Mouse (Mus musculus) liver, embryonic 16.5 days (tissue): ENCODE measurements around the gene Sephs1. TPM values are rescaled to one million over a fixed set of nuclear protein-coding genes. Genes with fewer than 3 reads are reported as not detected.
"Not testable (repeated sequence)": the region's sequence is repeated elsewhere in the genome, so short reads cannot be mapped to it uniquely, and the experiment has no call there.

Experiments
- ATAC-seq: fragments of 200-750 bp; cut with Nextera tagmentation; 2 replicates; pipeline ENCODE4 v1.8.0; 2017; ENCODE audit warnings: low read depth, mild to moderate bottlenecking, moderate number of reproducible peaks, moderate library complexity
- H3K27ac ChIP-seq: fragments of 300-500 bp; sonication (generic); 2 replicates; pipeline ENCODE4 v1.5.1; 2014; ENCODE audit warnings: mild to moderate bottlenecking, low read length
- H3K27me3 ChIP-seq: fragments of 300-500 bp; sonication (generic); 2 replicates; pipeline ENCODE4 v1.6.1; 2014; ENCODE audit warnings: low read depth, low read length, mixed read lengths; ENCODE audit not compliant: control insufficient read depth, insufficient read depth
- H3K36me3 ChIP-seq: fragments of 300-500 bp; sonication (generic); 2 replicates; pipeline ENCODE4 v1.6.1; 2014; ENCODE audit warnings: mild to moderate bottlenecking; ENCODE audit not compliant: control insufficient read depth, insufficient read depth
- H3K4me1 ChIP-seq: fragments of 300-500 bp; sonication (generic); 2 replicates; pipeline ENCODE4 v1.6.1; 2014; ENCODE audit warnings: low read depth, low read length, mixed read lengths; ENCODE audit not compliant: control insufficient read depth
- H3K4me2 ChIP-seq: fragments of 300-500 bp; sonication (generic); 2 replicates; pipeline ENCODE4 v1.6.1; 2014; ENCODE audit warnings: low read depth, low read length, mixed read lengths
- H3K4me3 ChIP-seq: fragments of 300-500 bp; sonication (generic); 2 replicates; pipeline ENCODE4 v1.5.1; 2014; ENCODE audit warnings: low read depth, mild to moderate bottlenecking, low read length
- H3K9ac ChIP-seq: fragments of 300-500 bp; sonication (generic); 2 replicates; pipeline ENCODE4 v1.6.1; 2014; ENCODE audit warnings: low read depth, low read length
- H3K9me3 ChIP-seq: fragments of 300-500 bp; sonication (generic); replicated peaks from 2 replicates; pipeline ENCODE4 v1.6.1; 2016; ENCODE audit warnings: low read length; ENCODE audit not compliant: control insufficient read depth
- WGBS: fragments of 180-500 bp; shearing (Covaris S2); extraction: QIAGEN DNeasy Blood & Tissue Kit; methylation state at CpG from one replicate; pipeline ENCODE4 v1.1.7; 2014; ENCODE audit not compliant: insufficient replicate concordance; 5-methylcytosine and 5-hydroxymethylcytosine counted together
- polyA plus RNA-seq: library from polyadenylated mRNA; unstranded; fragments of >200 nt; fragmentation: Nextera tagmentation; extraction: Ambion mirVana; gene quantifications from 2 replicates; pipeline ENCODE4 v1.2.1, GENCODE M21; 2015

Gene Sephs1
- polyA plus RNA-seq, 1 experiment from 2014 or later: 22.7 TPM

DNA sequence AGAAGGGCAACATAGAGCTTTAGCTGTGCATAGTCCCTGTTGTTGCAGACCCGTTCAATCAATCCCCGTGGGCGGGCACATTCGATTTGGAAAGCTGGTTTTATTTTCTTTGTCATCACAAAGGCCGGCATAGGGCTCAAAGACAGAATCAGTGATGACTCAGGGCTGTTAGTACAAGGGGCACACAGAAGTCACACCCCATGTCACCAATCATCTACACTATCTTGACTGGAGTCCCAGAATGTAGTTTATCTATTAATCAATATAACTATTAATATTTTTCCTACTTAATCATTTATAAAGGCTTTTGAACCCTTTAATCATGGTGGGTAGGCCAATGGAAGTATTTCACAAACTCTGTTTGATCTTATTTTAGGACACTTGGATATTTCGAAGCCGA lies 56.6 kb downstream of the Sephs1 start:
- Histone ChIP-seq H3K4me3 (no peak overlapping the region), H3K36me3 (peaks cover 17% of the 10 kb centered on the region; the same call in 1 of the 2 replicates), H3K4me1 (no peaks in the 10 kb centered on the region), H3K4me2 (no peak overlapping the region), H3K27me3 (no peaks in the 10 kb centered on the region), H3K9ac (no peak overlapping the region), H3K27ac (no peak overlapping the region), H3K9me3 (no peaks in the 10 kb centered on the region)
- 77% methylated on average over 7 of the region's 7 CpGs for WGBS
- ATAC-seq: no peak

DNA sequence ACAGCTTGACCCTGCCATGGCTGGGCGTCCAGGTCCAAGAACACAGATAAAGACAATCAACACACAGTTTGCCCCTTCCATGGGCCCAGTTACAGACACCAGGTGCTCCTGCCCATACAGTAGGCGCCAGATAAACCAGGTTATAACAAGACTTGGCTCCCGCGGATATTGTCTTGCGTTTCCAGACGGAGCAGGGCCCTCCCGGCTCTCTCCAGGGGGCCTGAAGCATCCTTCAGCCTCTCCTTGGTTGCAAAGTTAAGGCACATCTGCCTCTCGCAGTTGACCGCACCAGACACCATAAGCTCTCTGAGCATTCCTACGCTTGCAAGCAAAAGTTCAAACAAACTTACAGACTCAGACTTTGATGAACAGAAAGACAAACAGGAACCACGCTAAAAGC lies 59.5 kb downstream of the Sephs1 start:
- no peak for ATAC-seq
- H3K27me3 ChIP-seq: no peaks in the 10 kb centered on the region
- H3K4me2 ChIP-seq: no peak overlapping the region
- 79% methylated on average over 11 of the region's 11 CpGs for WGBS
- H3K4me1 ChIP-seq: no peaks in the 10 kb centered on the region
- H3K9ac ChIP-seq: no peak overlapping the region
- peaks cover 12% of the 10 kb centered on the region; the same call in 1 of the 2 replicates for H3K36me3 ChIP-seq
- no peak overlapping the region for H3K27ac ChIP-seq
- H3K4me3 ChIP-seq: no peak overlapping the region
- H3K9me3 ChIP-seq: peaks cover 4% of the 10 kb centered on the region; the same call in 1 of the 2 replicates

DNA sequence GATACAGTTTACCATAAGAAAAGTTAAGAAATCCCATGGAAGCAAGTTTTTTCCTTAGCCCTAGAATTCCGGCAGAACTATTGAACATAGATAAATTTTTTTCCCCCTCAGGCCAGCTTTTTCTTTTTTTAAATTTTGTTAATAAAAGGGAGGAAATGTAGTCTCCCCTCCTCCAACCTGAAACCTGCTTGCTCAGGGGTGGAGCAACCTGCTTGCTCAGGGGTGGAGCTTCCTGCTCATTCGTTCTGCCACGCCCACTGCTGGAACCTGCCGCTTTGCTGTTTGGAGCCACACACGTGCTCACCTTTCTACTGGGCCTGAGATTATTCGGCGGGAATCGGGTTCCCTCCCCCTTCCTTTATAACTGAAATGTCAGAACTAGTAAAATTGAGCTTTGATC lies 68.3 kb downstream of the Sephs1 start:
- H3K36me3 ChIP-seq, H3K4me1 ChIP-seq, H3K4me2 ChIP-seq, H3K4me3 ChIP-seq, ATAC-seq, H3K27me3 ChIP-seq, H3K9ac ChIP-seq, H3K9me3 ChIP-seq, H3K27ac ChIP-seq: not testable (repeated sequence)
- WGBS: 39% methylated on average over 8 of the region's 8 CpGs

DNA sequence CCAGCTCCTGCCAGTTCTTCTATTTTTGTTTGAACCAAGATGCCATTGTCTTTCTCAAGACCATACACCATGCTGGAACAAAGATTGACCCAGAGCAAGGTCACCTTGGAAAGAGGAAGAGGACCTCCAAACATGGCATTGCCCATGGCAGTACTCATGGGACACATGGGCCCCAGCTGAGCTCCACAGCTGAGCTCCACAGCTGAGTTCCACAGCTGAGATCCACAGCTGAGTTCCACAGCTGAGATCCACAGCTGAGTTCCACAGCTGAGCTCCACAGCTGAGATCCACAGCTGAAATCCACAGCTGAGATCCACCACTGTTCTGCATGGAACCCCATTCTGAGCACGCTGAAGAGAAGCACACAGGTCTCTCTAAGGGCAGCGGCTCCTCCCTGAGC lies 69.6 kb downstream of the Sephs1 start:
- no peak overlapping the region for H3K9ac ChIP-seq
- ATAC-seq: no peak

GRCm38 (mm10) chr2:4954216-4954760 lies 72.9 kb downstream of the Sephs1 start:
- H3K27me3 ChIP-seq: no peaks in the 10 kb centered on the region
- H3K4me3 ChIP-seq: no peak overlapping the region
- H3K4me1 ChIP-seq: no peaks in the 10 kb centered on the region
- no peak overlapping the region for H3K4me2 ChIP-seq
- no peak overlapping the region for H3K27ac ChIP-seq
- H3K9me3 ChIP-seq: no peaks in the 10 kb centered on the region
- H3K9ac ChIP-seq: no peak overlapping the region
- 72% methylated on average over 6 of the region's 6 CpGs for WGBS
- no peak for ATAC-seq
- no peaks in the 10 kb centered on the region for H3K36me3 ChIP-seq

More for the DNA sequence above, 69.6 kb downstream of the Sephs1 start:
- Histone ChIP-seq H3K4me2 (no peak overlapping the region), H3K36me3 (no peaks in the 10 kb centered on the region), H3K4me1 (no peaks in the 10 kb centered on the region), H3K27ac (no peak overlapping the region), H3K27me3 (no peaks in the 10 kb centered on the region), H3K4me3 (no peak overlapping the region), H3K9me3 (no peaks in the 10 kb centered on the region)
- 78% methylated on average over 2 of the region's 2 CpGs for WGBS

DNA sequence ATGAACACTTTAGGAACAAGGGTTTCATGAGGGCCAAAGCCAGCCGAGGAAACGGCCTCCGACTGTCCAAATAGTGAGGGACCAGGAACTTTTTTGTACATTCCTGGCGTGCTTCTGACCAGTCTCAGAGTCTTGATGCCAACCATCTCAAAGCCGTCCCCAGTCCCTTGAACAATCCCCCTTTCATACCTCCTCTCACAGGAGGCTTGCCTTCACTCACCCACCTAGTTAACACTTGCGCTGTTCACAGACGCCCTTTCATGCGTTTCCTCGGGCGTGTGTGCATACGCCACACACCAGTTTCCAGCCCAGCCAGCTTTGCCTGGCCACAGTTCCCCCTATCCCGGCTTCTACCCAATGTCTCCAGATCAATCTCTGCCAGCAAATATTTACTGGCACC lies 76.7 kb downstream of the Sephs1 start:
- H3K27ac ChIP-seq: no peak overlapping the region
- ATAC-seq: no peak
- H3K36me3 ChIP-seq: no peaks in the 10 kb centered on the region
- no peaks in the 10 kb centered on the region for H3K4me1 ChIP-seq
- 75% methylated on average over 12 of the region's 12 CpGs for WGBS
- H3K4me2 ChIP-seq: no peak overlapping the region
- H3K4me3 ChIP-seq: no peak overlapping the region
- H3K9me3 ChIP-seq: no peaks in the 10 kb centered on the region
- H3K9ac ChIP-seq: no peak overlapping the region
- no peaks in the 10 kb centered on the region for H3K27me3 ChIP-seq

Other genes starting within 250 kb of the Sephs1 start
- 27.4 and 28.3 TPM in 2 replicates for gene Prpf18, start 229.5 kb upstream of the Sephs1 start, polyA plus RNA-seq
- 1.3 and 1.9 TPM in 2 replicates for gene Bend7, start 163.7 kb upstream of the Sephs1 start, polyA plus RNA-seq
- gene Phyh, start 37.5 kb downstream of the Sephs1 start, polyA plus RNA-seq: 126 and 134 TPM in 2 replicates
- not detected in 2 replicates for gene Ucma, start 94.6 kb downstream of the Sephs1 start, polyA plus RNA-seq
- 29.8 and 30.3 TPM in 2 replicates for gene Mcm10, start 131.2 kb downstream of the Sephs1 start, polyA plus RNA-seq
- 21.8 and 22.3 TPM in 2 replicates for gene Optn, start 182.5 kb downstream of the Sephs1 start, polyA plus RNA-seq